Mouse (Mus musculus) stomach, embryonic 15.5 days (tissue): ENCODE measurements around the gene Hist1h3e. TPM values are rescaled to one million over a fixed set of nuclear protein-coding genes. Genes with fewer than 3 reads are reported as not detected.
"Not testable (repeated sequence)": the region's sequence is repeated elsewhere in the genome, so short reads cannot be mapped to it uniquely, and the experiment has no call there.

ENCODE experiments used
- ATAC-seq: fragments of 200-750 bp; cut with Nextera tagmentation; 2 replicates; pipeline ENCODE4 v1.8.0; 2017; ENCODE audit warnings: low read depth, moderate number of reproducible peaks, moderate TSS enrichment; ENCODE audit not compliant: insufficient read depth, low FRiP score
- H3K27ac ChIP-seq: fragments of 300-500 bp; sonication (generic); 2 replicates; pipeline ENCODE4 v1.5.1; 2015; ENCODE audit warnings: mild to moderate bottlenecking, inconsistent platforms
- H3K27me3 ChIP-seq: fragments of 300-500 bp; sonication (generic); replicated peaks from 2 replicates; pipeline ENCODE4 v1.6.1; 2015; ENCODE audit warnings: inconsistent platforms
- H3K36me3 ChIP-seq: fragments of 300-500 bp; sonication (generic); 2 replicates; pipeline ENCODE4 v1.6.1; 2015; ENCODE audit warnings: inconsistent platforms
- H3K4me1 ChIP-seq: fragments of 300-500 bp; sonication (generic); 2 replicates; pipeline ENCODE4 v1.6.1; 2015; ENCODE audit warnings: inconsistent platforms
- H3K4me2 ChIP-seq: fragments of 300-500 bp; sonication (generic); 2 replicates; pipeline ENCODE4 v1.6.1; 2015; ENCODE audit warnings: mild to moderate bottlenecking, inconsistent platforms
- H3K4me3 ChIP-seq: fragments of 300-500 bp; sonication (generic); replicated peaks from 2 replicates; pipeline ENCODE4 v1.5.1; 2015; ENCODE audit warnings: inconsistent platforms
- H3K9ac ChIP-seq: fragments of 300-500 bp; sonication (generic); 2 replicates; pipeline ENCODE4 v1.6.1; 2015; ENCODE audit warnings: inconsistent platforms
- H3K9me3 ChIP-seq: fragments of 300-500 bp; sonication (generic); 2 replicates; pipeline ENCODE4 v1.6.1; 2016; ENCODE audit warnings: inconsistent platforms
- WGBS: fragments of 180-500 bp; shearing (Covaris S2); methylation state at CpG from one replicate; pipeline ENCODE4 v1.1.7; 2015; 5-methylcytosine and 5-hydroxymethylcytosine counted together
- polyA plus RNA-seq: library from polyadenylated mRNA; unstranded; fragments of >200 nt; fragmentation: Nextera tagmentation; extraction: Ambion mirVana; gene quantifications from 2 replicates; pipeline ENCODE4 v1.2.1, GENCODE M21; 2015

Hist1h3e gene
- polyA plus RNA-seq, 1 experiment from 2014 or later = 6.7 TPM

DNA sequence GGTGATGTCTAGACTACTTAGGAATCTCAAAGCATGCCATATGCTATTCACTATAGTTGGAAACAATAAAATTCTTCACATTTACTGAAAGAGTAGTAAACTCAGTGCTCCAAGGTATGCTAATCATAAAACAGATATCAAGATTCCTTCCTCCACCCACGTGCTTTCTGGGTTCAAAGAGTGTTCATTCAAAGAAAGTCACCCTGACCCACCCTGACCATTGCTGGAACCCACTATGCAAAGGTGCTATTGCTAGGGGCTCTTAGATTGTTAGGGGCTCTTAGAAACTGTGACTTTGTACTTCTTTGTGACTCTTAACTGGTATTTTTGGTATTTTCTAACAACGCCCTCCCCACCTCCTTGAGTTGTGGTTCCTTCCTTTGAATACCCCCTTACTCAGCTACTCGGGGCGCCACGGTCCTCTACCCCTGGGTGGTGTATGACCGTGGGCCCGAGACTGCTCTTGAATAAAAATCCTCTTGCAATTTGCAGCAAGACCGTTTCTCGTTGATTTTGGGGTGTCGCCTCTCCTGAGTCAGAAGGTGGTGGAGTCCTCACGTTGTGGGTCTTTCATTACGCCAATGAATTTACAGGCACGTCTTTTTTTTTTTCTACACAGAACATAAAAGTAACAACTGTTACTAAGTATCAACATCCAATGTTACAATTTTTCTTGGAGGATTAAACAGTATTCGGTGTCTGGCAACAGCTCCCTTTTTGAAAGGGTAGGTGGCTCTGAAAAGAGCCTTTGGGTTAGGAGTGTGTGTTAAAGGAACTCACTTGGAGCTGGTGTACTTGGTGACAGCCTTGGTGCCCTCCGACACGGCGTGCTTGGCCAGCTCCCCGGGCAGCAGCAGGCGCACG is 11.1 kb upstream of the Hist1h3e start:
- Histone ChIP-seq H3K9ac (peak overlapping the region; percentile 37; the same call in 1 of the 2 replicates), H3K27ac (peak overlapping the region; percentile 94), H3K4me3 (peak overlapping the region; percentile 47), H3K4me2 (peak overlapping the region; percentile 61)
- H3K36me3 ChIP-seq, H3K4me1 ChIP-seq, H3K9me3 ChIP-seq, ATAC-seq, H3K27me3 ChIP-seq: not testable (repeated sequence)
- 7% methylated on average over 20 of the region's 20 CpGs for WGBS

DNA sequence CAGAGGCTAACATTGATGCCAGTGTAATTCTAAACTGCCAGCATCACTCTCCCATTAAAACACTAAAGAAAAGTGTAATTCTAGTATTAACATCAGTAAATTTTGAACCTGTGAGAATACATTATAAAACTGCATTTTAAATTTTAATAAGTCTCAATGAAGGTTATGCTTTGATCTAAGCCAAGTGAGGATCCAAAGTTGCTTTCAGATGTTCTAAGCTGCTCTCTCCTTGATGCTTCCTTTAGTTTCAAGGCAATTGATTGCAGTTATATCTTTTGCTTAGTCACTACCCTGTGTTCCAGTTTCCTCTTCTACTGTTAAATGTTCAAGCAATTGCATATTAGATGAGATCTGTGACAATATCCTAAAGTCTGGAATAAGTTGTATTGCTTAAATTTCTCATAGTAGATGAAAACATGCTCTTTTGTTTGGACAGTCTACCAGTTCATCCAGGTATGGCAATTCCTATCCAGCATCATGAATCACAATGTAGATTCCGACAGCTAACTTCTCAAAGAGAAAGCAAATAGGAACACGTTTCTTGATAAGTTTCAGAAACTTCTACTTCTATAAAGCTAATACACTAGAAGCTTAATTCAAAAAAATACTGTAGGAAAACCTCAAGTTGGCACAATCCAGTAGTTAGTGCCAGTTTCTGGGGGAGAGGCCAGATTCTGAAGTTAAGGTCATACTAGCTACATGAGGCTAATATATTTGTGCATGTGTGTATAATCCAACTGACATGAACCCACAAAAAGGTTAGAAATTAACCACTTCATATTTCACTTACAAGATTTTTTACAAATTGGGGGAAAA is 10.3 kb upstream of the Hist1h3e start:
- Histone ChIP-seq H3K4me3 (peak overlapping the region; percentile 47), H3K4me2 (peak overlapping the region; percentile 61), H3K27me3 (no peaks in the 10 kb centered on the region), H3K27ac (peak overlapping the region; percentile 94), H3K9me3 (no peaks in the 10 kb centered on the region), H3K9ac (peak overlapping the region; percentile 41; the same call in 1 of the 2 replicates), H3K4me1 (peaks cover 7% of the 10 kb centered on the region; the same call in 1 of the 2 replicates), H3K36me3 (no peaks in the 10 kb centered on the region)
- no peak for ATAC-seq
- 19% methylated on average over 2 of the region's 2 CpGs for WGBS

GRCm38 (mm10) chr13:23571504-23572217 is 9.5 kb upstream of the Hist1h3e start:
- H3K9me3 ChIP-seq, ATAC-seq, H3K4me1 ChIP-seq, H3K36me3 ChIP-seq, H3K27me3 ChIP-seq: not testable (repeated sequence)
- Histone ChIP-seq H3K4me2 (peak overlapping the region; percentile 61), H3K27ac (peak overlapping the region; percentile 98), H3K4me3 (peak overlapping the region; percentile 47), H3K9ac (peak overlapping the region; percentile 41; the same call in 1 of the 2 replicates)
- 0% methylated on average over 15 of the region's 34 CpGs for WGBS

DNA sequence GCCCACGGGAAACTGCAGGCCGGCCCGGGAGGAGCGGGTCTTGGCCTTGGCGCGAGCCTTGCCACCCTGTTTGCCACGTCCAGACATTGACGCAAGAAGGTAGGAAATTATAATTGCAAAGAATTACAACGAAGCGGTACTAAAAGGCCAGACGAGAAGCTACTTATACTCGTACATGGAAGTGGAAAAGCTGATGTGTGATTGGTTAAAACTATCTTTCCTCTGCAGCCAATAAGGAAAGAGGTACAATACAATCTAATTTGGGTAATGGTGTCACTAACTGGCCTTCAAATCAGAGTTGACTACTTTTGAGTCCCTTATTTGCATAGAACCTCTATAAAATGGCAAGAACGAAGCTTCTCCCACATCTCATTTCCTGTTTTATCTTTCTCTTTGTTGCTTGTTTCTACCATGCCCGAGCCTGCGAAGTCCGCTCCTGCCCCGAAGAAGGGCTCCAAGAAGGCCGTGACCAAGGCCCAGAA is 8.9 kb upstream of the Hist1h3e start, which contains the start of the genes Hist1h2ae and Hist1h2bg:
TSS of gene Hist1h2ae (minus strand) at position 199 of the 482 bp plus-strand sequence.
TSS of gene Hist1h2bg (plus strand) at position 375 of the 482 bp plus-strand sequence.
- peak within 1 kb of the TSS; percentile 61 for H3K4me2 ChIP-seq
- peak within 1 kb of the TSS; percentile 47 for H3K4me3 ChIP-seq
- H3K36me3 ChIP-seq = no peaks in the 10 kb centered on the region
- no peaks in the 10 kb centered on the region; the same call in 1 of the 2 replicates for H3K4me1 ChIP-seq
- peak within 1 kb of the TSS; percentile 98 for H3K27ac ChIP-seq
- H3K27me3 ChIP-seq = no peaks in the 10 kb centered on the region
- ATAC-seq = peak; percentile 88
- 0% methylated on average over 18 of the region's 18 CpGs for WGBS
- H3K9ac ChIP-seq = peak within 1 kb of the TSS; percentile 41; the same call in 1 of the 2 replicates
- H3K9me3 ChIP-seq = no peaks in the 10 kb centered on the region

GRCm38 (mm10) chr13:23570261-23571021 is 8.3 kb upstream of the Hist1h3e start:
- 1% methylated on average over 27 of the region's 41 CpGs for WGBS
- not testable (repeated sequence) for H3K36me3 ChIP-seq, H3K4me1 ChIP-seq, H3K27me3 ChIP-seq, ATAC-seq, H3K9me3 ChIP-seq
- Histone ChIP-seq H3K27ac (peak overlapping the region; percentile 98), H3K4me3 (peak overlapping the region; percentile 47), H3K9ac (peak overlapping the region; percentile 9; the same call in 1 of the 2 replicates), H3K4me2 (peak overlapping the region; percentile 52)

- no peaks in the 10 kb centered on the region for H3K27me3 ChIP-seq
- H3K36me3 ChIP-seq = no peaks in the 10 kb centered on the region
- H3K4me1 ChIP-seq = no peaks in the 10 kb centered on the region
- 84% methylated on average over 2 of the region's 2 CpGs for WGBS
- no peak overlapping the region for H3K4me2 ChIP-seq
- ATAC-seq = no peak
- no peaks in the 10 kb centered on the region for H3K9me3 ChIP-seq
- no peak overlapping the region for H3K4me3 ChIP-seq
- H3K27ac ChIP-seq = no peak overlapping the region
- H3K9ac ChIP-seq = no peak overlapping the region
Measured at GRCm38 (mm10) chr13:23564482-23564881, 2.3 kb upstream of the Hist1h3e start.

GRCm38 (mm10) chr13:23562699-23563462 is 712 bp upstream of the Hist1h3e start:
- H3K27ac ChIP-seq = peak overlapping the region; percentile 98
- H3K9ac ChIP-seq = 0 out of 2 replicates have a peak overlapping the region, but pooled peaks have one; percentile 5
- H3K4me3 ChIP-seq = peak overlapping the region; percentile 45
- H3K36me3 ChIP-seq = no peaks in the 10 kb centered on the region
- H3K4me2 ChIP-seq = peak overlapping the region; percentile 70
- peak; percentile 47; the same call in 1 of the 2 replicates for ATAC-seq
- H3K4me1 ChIP-seq = no peaks in the 10 kb centered on the region
- no peaks in the 10 kb centered on the region for H3K9me3 ChIP-seq
- 2% methylated on average over 18 of the region's 18 CpGs for WGBS
- H3K27me3 ChIP-seq = no peaks in the 10 kb centered on the region

DNA sequence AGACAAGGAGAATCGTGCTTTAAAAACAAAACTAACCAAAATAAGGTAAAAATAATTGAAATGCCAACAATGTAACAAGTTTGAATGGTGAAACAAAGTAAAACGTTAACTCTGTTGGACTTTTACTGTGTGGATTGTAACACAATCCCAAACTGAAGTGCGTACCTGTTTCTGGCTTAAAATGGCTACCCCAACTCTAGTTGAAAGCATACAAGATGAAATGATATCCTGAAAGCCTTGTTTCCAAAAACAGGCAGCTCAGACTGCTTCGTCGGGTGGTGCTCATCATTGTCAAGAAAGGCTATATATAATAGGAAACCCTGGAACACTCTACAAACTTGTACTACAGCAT is 662 bp downstream of the Hist1h3e start:
- peak overlapping the region; percentile 70 for H3K4me2 ChIP-seq
- not testable (repeated sequence) for H3K36me3 ChIP-seq, H3K27me3 ChIP-seq, ATAC-seq, H3K9me3 ChIP-seq, H3K4me1 ChIP-seq, H3K9ac ChIP-seq
- peak overlapping the region; percentile 45 for H3K4me3 ChIP-seq
- peak overlapping the region; percentile 98 for H3K27ac ChIP-seq
- WGBS = 0% methylated on average over 2 of the region's 5 CpGs

DNA sequence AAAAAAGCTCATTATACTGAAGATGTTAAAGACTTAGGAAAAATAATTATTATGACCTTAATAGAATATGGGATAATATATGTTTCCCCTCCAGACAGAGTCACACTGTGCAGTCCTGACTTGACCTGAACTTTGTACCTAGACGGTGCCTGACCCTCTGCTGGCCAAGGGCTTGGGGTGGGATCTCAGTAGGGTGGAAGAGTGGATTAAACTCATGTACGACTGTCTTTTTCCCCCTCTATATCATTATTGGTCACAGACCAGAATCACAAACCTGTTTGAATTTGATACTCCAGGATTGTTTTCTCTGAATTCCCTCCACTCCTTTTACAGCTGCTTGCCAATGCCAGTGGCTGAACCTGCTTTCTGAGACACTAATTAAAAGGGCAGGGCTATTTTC is 1.5 kb downstream of the Hist1h3e start:
- not testable (repeated sequence) for ATAC-seq, H3K27me3 ChIP-seq, H3K9ac ChIP-seq, H3K4me1 ChIP-seq, H3K9me3 ChIP-seq, H3K36me3 ChIP-seq, H3K4me2 ChIP-seq, H3K4me3 ChIP-seq
- peak overlapping the region; percentile 61; the same call in 1 of the 2 replicates for H3K27ac ChIP-seq
- 15% methylated on average over 2 of the region's 2 CpGs for WGBS

DNA sequence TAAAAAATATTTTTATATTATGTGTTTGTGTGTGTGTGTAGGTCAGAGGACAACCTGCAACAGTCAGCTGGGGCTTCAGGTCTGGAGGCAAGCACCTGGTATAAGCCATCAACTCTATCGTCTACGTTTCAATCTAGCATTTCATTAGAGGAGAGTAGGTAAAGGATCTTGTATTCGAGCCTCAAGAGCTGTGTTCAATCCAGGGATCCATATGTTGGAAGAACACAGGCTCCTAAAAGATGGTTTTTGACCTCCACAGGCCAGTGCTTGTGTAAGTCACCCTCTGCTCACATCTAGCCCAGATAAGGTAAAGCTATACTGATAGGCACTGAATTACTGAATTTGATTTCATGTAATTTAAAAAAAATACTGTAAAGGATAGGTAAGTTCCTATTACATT is 5.3 kb downstream of the Hist1h3e start:
- Histone ChIP-seq H3K4me1 (peaks cover 7% of the 10 kb centered on the region; the same call in 1 of the 2 replicates), H3K4me3 (0 out of 2 replicates have a peak overlapping the region, but pooled peaks have one; percentile 4), H3K9ac (no peak overlapping the region), H3K27ac (peak overlapping the region; percentile 63; the same call in 1 of the 2 replicates), H3K9me3 (no peaks in the 10 kb centered on the region), H3K36me3 (no peaks in the 10 kb centered on the region), H3K27me3 (no peaks in the 10 kb centered on the region), H3K4me2 (peak overlapping the region; percentile 27)
- 60% methylated on average over 3 of the region's 3 CpGs for WGBS
- no peak for ATAC-seq
